Mouse (Mus musculus) kidney, postnatal 10 days (tissue): ENCODE measurements around the gene Adarb1.

ENCODE experiments used
- DNase-seq: peaks from one replicate; pipeline ENCODE4 v3.0.0; 2021; ENCODE audit warnings: mixed read lengths

Adarb1 gene

GRCm38 (mm10) chr10:77380716-77381115 lies 37.4 kb downstream of the Adarb1 start:
- peak; percentile 15 for DNase-seq

- DNase-seq, result no peak
Observed at GRCm38 (mm10) chr10:77379199-77379598, 38.9 kb downstream of the Adarb1 start.

- no peak for DNase-seq
Observed at GRCm38 (mm10) chr10:77376056-77376455, 42.0 kb downstream of the Adarb1 start.

GRCm38 (mm10) chr10:77374948-77375347 lies 43.1 kb downstream of the Adarb1 start:
- no peak for DNase-seq

- no peak for DNase-seq
Observed at GRCm38 (mm10) chr10:77374407-77374806, 43.7 kb downstream of the Adarb1 start.

GRCm38 (mm10) chr10:77370129-77370528 lies 47.9 kb downstream of the Adarb1 start:
- DNase-seq, result no peak

- DNase-seq, result no peak
Observed at GRCm38 (mm10) chr10:77367973-77368372, 50.1 kb downstream of the Adarb1 start.

GRCm38 (mm10) chr10:77366959-77367358 lies 51.1 kb downstream of the Adarb1 start:
- no peak for DNase-seq

GRCm38 (mm10) chr10:77365212-77365611 lies 52.9 kb downstream of the Adarb1 start:
- no peak for DNase-seq

- no peak for DNase-seq
Observed at GRCm38 (mm10) chr10:77360486-77360885, 57.6 kb downstream of the Adarb1 start.

GRCm38 (mm10) chr10:77357957-77358356 lies 60.1 kb downstream of the Adarb1 start:
- DNase-seq, result peak; percentile 15

- DNase-seq, result peak; percentile 90
Observed at GRCm38 (mm10) chr10:77353031-77353745, 64.9 kb downstream of the Adarb1 start.

GRCm38 (mm10) chr10:77342842-77343241 lies 75.2 kb downstream of the Adarb1 start:
- DNase-seq, result no peak

GRCm38 (mm10) chr10:77341711-77342110 lies 76.4 kb downstream of the Adarb1 start:
- DNase-seq, result no peak

GRCm38 (mm10) chr10:77341059-77341458 lies 77.0 kb downstream of the Adarb1 start:
- DNase-seq, result no peak

GRCm38 (mm10) chr10:77339871-77340341 lies 78.2 kb downstream of the Adarb1 start:
- peak; percentile 64 for DNase-seq

GRCm38 (mm10) chr10:77333518-77333917 lies 84.6 kb downstream of the Adarb1 start:
- peak; percentile 27 for DNase-seq

GRCm38 (mm10) chr10:77329446-77330094 lies 88.5 kb downstream of the Adarb1 start:
- no peak for DNase-seq

- no peak for DNase-seq
Observed at GRCm38 (mm10) chr10:77324716-77325115, 93.4 kb downstream of the Adarb1 start.

- no peak for DNase-seq
Observed at GRCm38 (mm10) chr10:77321611-77322010, 96.5 kb downstream of the Adarb1 start.

GRCm38 (mm10) chr10:77321001-77321400 lies 97.1 kb downstream of the Adarb1 start:
- DNase-seq, result no peak

GRCm38 (mm10) chr10:77315682-77316081 lies 102.4 kb downstream of the Adarb1 start:
- no peak for DNase-seq

- no peak for DNase-seq
Observed at GRCm38 (mm10) chr10:77314711-77315266, 103.3 kb downstream of the Adarb1 start.

GRCm38 (mm10) chr10:77308978-77309377 lies 109.1 kb downstream of the Adarb1 start:
- DNase-seq, result no peak
